Mouse (Mus musculus) right cerebral cortex, postnatal 4 days (tissue): ENCODE results near the gene Hist1h4m.
"Not testable (repeated sequence)": the region's sequence is repeated elsewhere in the genome, so short reads cannot be mapped to it uniquely, and the experiment has no call there.

Experiments
- DNase-seq: peaks from one replicate; pipeline ENCODE4 v3.0.0-alpha.2; 2022

Gene Hist1h4m

DNA sequence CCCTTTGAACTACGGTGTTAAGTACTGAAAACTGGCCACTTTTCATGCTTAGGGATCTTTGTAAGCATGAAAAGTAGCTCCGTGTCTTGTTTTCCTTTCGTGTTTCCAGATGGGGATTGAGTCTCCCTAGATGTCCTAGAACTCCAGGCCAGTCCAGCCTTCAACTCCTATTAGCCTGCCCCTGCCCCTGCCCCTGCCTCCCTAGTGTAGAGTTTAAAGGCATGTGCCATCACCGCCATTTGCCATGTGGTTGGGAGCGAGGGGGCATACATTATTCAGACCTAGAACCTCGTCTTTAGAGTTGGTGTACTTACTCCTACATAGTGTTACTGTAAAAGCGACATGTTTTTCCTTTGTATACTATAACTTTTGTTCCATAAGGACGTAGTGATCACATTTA, 472 bp upstream of the Hist1h4m start:
- not testable (repeated sequence) for DNase-seq

DNA sequence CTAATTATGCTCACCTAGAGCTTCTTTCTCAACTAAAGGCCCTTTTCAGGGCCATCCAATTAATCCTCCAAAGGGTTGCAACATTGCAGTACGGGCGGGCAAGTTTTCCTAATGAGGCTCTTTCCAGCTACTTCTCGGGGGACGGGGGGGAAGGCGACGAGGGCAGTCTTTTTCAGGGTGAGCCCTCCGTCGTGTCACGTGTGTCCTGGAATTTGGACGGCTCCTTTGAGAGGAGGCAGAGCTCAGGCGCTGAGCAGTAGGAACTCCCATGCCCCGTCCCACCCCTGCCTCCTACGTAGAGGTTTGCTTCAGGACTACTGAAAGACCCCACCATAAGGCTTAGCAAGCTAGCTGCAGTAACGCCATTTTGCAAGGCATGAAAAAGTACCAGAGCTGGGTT, 546 bp downstream of the Hist1h4m start:
- DNase-seq, result not testable (repeated sequence)

DNA sequence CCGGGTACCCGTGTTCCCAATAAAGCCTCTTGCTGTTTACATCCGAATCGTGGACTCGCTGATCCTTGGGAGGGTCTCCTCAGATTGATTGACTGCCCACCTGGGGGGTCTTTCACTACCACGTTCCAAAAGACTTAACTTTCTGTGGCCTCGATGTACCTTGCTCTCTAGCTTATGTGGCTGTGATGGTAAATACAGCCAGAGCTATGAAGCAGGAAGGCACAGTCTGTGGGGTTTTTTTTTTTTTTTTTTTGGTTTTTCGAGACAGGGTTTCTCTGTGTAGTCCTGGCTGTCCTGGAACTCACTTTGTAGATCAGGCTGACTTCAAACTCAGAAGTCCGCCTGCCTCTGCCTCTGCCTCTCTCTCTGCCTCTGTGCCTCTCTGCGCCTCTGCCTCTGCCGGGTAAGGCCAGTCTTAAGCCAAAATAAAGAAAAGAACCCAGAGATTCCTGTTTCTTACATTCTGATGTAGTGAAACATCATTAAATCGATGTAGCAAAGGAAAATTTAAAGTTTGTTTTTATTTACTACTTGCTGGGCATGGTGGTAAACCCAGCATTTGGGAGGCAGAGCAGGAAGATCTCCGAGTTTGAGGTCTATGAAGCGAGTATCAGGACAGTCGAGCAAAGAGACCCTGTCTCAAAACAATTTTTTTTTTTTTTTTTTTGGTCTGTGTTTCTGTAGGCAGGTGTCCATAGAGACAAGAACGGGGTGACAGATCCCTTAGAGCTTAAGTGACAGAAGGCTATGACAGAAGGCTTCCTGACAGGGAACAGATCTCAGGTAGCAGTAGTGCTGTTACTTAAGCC, 8.7 kb downstream of the Hist1h4m start:
- DNase-seq, result not testable (repeated sequence)

DNA sequence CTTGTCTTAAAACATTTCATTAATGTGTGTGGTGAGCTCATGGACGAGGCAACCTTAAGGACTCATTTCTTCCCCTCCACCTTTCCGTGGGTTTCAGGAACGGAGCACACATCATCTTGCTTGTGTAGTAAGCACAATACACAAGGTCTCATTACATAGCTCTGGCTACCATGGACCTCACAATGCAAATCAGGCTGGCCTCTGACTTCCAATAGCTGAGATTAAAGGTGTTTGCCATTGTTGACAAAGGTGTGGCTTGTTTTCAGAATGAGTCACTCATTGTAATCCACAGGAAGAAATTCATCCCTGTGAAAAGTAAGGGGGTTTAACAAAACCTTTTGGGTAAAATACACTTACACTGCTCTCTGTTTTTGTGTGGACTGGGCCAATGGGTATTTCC, 17.0 kb downstream of the Hist1h4m start:
- no peak for DNase-seq

DNA sequence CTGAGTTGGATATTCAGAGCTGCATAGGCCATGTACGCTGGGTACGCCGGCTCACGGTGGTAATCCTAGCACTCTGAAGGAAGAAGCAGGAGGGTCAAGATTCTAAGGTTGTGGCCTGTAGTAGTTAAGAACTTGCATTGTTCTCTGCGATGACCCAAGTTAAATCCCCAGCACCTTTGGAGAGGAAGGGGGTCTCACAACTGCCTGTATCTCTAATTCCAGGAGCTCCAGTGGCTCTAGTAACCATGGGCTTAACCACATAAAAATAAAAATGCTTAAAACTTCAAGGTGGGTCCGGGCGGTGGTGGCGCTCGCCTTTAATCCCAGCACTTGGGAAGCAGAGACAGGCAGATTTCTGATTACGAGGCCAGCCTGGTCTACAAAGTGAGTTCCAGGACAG, 18.8 kb downstream of the Hist1h4m start:
- DNase-seq, result no peak

DNA sequence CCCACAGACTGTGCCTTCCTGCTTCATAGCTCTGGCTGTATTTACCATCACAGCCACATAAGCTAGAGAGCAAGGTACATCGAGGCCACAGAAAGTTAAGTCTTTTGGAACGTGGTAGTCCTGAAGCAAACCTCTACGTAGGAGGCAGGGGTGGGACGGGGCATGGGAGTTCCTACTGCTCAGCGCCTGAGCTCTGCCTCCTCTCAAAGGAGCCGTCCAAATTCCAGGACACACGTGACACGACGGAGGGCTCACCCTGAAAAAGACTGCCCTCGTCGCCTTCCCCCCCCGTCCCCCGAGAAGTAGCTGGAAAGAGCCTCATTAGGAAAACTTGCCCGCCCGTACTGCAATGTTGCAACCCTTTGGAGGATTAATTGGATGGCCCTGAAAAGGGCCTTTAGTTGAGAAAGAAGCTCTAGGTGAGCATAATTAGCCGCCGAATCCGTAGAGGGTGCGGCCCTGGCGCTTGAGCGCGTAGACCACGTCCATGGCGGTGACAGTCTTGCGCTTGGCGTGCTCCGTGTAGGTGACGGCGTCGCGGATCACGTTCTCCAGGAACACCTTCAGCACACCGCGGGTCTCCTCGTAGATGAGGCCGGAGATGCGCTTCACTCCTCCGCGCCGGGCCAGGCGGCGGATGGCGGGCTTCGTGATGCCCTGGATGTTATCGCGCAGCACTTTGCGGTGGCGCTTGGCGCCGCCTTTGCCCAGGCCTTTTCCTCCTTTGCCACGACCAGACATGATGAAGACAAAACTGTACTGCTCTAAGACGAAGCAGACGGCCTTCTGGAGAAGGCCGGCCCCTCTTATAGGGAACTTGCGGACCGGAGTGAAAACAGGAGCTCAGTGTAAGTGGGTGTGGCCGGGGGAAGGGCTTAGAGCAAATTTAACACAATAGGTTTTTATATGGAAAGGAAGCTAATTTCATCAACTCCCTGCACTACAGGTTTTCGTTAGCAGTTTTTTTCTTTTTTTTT, 20.2 kb downstream of the Hist1h4m start, which contains the start of gene Hist1h4n:
Hist1h4n (minus strand) TSS at position 779 of the 977 bp plus-strand sequence.
- DNase-seq, result not testable (repeated sequence)

DNA sequence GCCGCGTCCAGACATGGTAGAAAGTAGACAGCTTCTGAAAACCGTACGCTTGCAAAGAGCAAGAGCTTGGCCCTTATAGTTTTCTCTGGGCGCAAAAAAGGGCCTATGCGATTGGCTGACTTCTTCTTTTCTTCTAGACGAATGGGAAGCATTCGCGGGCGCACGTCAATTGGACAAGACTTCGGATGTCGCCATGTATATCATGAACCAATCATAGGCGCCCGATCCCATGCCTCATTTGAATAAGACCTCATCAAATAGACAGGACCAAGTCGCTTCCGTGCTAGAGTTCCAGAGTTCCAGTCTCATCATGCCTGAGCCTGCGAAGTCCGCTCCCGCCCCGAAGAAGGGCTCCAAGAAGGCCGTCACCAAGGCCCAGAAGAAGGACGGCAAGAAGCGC, 21.9 kb downstream of the Hist1h4m start, which contains the start of the genes Hist1h2ap and Hist1h2br:
Hist1h2ap (minus strand) TSS at position 47 of the 400 bp plus-strand sequence.
Hist1h2br (plus strand) TSS at position 283 of the 400 bp plus-strand sequence.
- not testable (repeated sequence) for DNase-seq

DNA sequence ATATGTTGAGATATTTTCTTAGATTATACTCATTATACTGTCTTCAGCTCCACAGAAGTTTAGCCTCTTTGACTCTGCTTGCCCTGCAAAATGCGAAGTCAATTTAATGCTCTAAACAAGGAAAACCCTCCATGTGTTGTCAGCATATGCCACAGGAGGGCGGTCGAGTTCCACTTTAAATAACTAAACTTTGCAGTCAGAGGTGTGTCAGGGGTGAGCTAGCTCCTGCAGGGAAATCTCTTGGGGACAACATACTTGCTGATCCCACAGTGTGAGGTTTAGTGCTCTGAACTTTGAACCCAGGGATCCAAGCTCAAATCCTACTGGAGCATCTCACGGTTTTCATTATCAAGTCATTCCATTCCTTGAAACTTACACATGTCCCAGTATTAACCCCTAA, 29.0 kb downstream of the Hist1h4m start:
- not testable (repeated sequence) for DNase-seq

DNA sequence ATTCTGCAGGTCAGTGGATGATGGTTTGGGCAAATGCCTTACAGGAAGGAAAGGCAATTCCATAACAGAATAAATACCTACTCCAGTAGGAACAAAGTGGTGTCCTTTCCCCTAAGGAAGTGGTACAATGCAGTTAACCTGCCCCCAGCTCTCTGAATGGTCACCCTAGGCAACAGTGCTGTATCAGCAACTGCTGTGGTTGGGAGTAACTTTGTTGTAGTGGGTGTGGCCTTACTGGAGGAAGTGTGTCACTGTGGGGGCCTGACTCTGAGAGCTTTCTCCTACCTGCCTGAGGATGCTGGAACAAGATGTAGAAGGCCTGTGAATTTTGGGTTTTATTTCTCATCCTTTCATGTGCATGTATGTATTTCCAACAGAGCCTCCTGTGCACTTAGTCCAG, 34.8 kb downstream of the Hist1h4m start:
- DNase-seq, result not testable (repeated sequence)

DNA sequence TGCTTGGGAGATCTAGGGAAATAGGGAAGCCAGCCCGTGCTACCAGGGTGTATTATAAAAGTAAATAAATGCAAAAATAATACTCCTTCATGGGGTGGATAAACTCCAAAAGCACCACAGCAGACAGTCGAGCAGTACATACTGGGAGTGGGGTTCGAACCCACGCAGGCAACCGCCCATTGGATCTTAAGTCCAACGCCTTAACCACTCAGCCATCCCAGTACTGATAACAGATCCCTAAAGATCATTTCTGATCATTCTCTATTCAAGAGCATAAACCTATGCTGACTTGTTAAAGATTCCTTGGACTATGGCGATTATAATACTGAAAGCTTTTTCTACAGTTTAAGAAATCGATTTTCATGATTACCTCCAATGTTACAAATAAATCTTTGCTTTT, 36.3 kb downstream of the Hist1h4m start:
- DNase-seq, result no peak

DNA sequence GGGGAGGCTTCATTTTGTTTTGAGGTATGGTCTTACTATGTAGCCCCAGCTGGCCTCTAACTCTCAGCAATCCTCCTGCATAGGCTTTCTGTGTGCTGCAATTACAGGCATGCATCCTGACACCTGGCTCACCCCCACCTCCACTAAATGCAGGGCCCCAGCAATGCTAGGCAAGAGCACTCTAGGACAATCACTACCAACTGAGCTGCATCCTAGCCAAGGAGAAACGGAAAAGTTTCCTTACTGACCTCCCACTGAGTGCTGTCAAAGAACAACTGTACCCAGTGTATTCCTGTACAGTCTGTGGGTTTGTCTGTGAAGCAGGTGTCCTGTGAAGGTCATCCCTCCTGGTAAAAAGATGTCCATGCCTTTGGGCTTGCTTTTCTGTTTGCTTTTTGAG, 39.1 kb downstream of the Hist1h4m start:
- not testable (repeated sequence) for DNase-seq

DNA sequence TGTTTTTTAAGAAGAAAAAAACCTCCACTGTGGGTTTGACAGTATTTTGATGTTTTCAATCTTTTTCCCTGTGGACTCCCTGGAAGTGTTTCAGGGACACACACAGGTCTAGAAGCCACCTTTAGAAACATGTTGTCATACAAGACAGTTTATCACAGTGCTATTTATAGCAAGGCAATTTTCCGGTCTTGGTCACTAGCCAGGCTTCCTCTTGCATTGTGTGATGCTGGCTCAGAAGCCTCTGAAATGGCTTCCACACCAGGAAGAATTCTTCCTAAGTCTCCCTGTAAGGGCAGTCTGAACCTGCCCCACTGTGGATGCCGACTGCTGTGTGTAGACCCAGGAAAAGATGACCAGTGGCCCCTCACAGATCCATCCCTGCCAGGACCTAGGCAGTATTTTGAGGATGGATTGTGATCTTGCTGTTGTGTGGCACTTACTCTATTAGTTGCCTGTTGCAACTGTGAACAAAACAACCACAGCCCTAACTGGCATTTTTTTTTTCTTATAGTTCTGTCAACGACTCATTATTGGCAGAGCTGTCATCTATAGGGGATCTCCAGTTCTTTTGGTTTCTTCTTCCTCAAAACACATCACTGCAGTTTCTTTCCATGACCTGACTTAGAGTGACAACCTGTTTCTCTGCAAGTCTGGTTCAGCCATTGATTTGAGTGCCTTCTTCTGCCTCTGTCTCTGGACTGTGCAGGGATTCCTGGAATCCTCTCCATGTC, 40.8 kb downstream of the Hist1h4m start:
- DNase-seq, result no peak

DNA sequence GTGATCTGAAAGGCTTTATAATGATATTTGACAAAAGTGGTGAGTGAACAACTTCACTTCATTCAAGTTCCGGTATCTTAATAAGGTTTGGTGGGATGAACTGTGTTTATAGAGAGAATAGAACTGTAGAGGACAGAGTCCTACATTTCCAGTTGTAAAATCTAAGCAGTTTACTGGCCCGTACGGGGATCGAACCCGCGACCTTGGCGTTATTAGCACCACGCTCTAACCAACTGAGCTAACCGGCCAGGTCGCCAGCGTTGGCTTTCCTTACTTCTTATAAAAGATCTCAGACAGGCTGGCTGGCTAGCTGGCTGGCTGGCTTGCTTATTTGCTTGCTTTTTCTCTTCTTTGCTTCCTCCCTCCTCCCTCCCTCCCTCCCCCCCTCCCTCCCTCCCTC, 43.6 kb downstream of the Hist1h4m start:
- peak; percentile 67 for DNase-seq

DNA sequence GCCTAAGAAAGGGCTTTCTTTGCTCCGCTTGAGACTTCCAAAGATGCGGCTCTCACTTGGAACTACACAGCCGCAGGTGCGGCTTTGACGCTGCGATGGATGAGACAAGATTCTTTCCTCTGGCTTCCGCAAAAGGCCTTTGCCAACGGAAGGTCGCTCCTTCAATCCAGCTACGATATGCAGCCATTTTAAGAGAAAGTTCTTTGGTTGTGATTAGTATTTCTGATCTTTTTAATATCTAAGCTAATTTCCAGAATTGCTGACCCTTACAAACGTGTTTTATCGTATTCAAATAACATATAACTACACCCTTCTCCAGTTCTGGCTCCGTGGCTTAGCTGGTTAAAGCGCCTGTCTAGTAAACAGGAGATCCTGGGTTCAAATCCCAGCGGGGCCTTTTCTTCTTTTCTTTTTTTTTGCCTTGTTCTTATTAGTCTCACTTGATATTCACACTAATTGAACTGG, 44.2 kb downstream of the Hist1h4m start:
- peak; percentile 27 for DNase-seq

DNA sequence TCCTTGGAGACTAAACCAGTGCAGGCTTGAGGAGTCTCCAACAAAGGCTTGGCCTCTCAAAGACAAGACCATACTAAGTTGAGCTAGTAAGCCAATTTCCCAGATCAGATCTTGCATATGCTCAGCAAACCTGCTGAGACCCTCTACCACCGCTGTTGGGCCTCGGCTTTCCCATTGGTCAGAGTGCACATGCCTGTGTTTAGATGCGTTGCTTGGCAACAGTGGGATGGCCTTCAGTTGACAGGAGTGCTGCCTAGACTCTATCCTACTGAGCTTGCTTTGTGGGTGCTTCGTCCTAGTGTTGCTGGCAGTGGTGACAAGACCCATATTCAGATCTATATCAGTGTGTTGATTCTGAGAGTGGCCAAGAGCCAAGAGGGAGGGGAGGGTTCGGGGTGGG, 50.1 kb downstream of the Hist1h4m start:
- DNase-seq, result no peak
